Mouse (Mus musculus) limb, embryonic 11.5 days (tissue): ENCODE results near the gene Rhbdl2. TPM values are rescaled to one million over a fixed set of nuclear protein-coding genes. Genes with fewer than 3 reads are reported as not detected.

Source experiments
- ATAC-seq: fragments of 200-750 bp; cut with Nextera tagmentation; 2 replicates; pipeline ENCODE4 v1.8.0; 2017; ENCODE audit warnings: low read depth; ENCODE audit not compliant: insufficient number of reproducible peaks, low FRiP score, low TSS enrichment
- DNase-seq: peaks from one replicate; pipeline ENCODE4 v3.0.0-alpha.2; 2015; ENCODE audit warnings: low spot score
- H3K27ac ChIP-seq: fragments of 300-500 bp; sonication (generic); replicated peaks from 2 replicates; pipeline ENCODE4 v1.5.1; 2014; ENCODE audit warnings: low read depth, mild to moderate bottlenecking, low read length
- H3K27me3 ChIP-seq: fragments of 300-500 bp; sonication (generic); 2 replicates; pipeline ENCODE4 v1.6.1; 2014; ENCODE audit warnings: mild to moderate bottlenecking, low read length, mixed read lengths; ENCODE audit not compliant: control insufficient read depth, insufficient read depth
- H3K36me3 ChIP-seq: fragments of 300-500 bp; sonication (generic); 2 replicates; pipeline ENCODE4 v1.6.1; 2014; ENCODE audit warnings: mild to moderate bottlenecking, low read length, moderate library complexity, mixed read lengths; ENCODE audit not compliant: control insufficient read depth, insufficient read depth
- H3K4me1 ChIP-seq: fragments of 300-500 bp; sonication (generic); 2 replicates; pipeline ENCODE4 v1.6.1; 2014; ENCODE audit warnings: low read length, mixed read lengths; ENCODE audit not compliant: control insufficient read depth, insufficient read depth
- H3K4me2 ChIP-seq: fragments of 300-500 bp; sonication (generic); 2 replicates; pipeline ENCODE4 v1.6.1; 2014; ENCODE audit warnings: low read depth, mild to moderate bottlenecking, moderate library complexity; ENCODE audit not compliant: severe bottlenecking
- H3K4me3 ChIP-seq: fragments of 300-500 bp; sonication (generic); 2 replicates; pipeline ENCODE4 v1.5.1; 2014; ENCODE audit warnings: low read depth, low read length
- H3K9ac ChIP-seq: fragments of 300-500 bp; sonication (generic); 2 replicates; pipeline ENCODE4 v1.6.1; 2014; ENCODE audit warnings: mild to moderate bottlenecking, low read length
- H3K9me3 ChIP-seq: fragments of 300-500 bp; sonication (generic); 2 replicates; pipeline ENCODE4 v1.6.1; 2016; ENCODE audit warnings: low read length; ENCODE audit not compliant: control insufficient read depth
- WGBS: fragments of 180-500 bp; shearing (Covaris S2); extraction: QIAGEN DNeasy Blood & Tissue Kit; methylation state at CpG from one replicate; pipeline ENCODE4 v1.1.7; 2014; 5-methylcytosine and 5-hydroxymethylcytosine counted together
- polyA plus RNA-seq: library from polyadenylated mRNA; unstranded; fragments of >200 nt; fragmentation: Nextera tagmentation; extraction: Ambion mirVana; gene quantifications from 2 replicates; pipeline ENCODE4 v1.2.1, GENCODE M21; 2014

Gene Rhbdl2
- polyA plus RNA-seq, 1 experiment from 2014 or later = 1.3 TPM

- Histone ChIP-seq H3K4me1 (no peaks in the 10 kb centered on the region), H3K9ac (no peak overlapping the region), H3K9me3 (no peaks in the 10 kb centered on the region), H3K27ac (no peak overlapping the region), H3K36me3 (no peaks in the 10 kb centered on the region), H3K4me2 (no peak overlapping the region), H3K27me3 (no peaks in the 10 kb centered on the region), H3K4me3 (no peak overlapping the region)
- DNase-seq = no peak
- ATAC-seq = no peak
- WGBS = 78% methylated on average over 4 of the region's 4 CpGs
Measured at GRCm38 (mm10) chr4:123856888-123857287, 69.2 kb downstream of the Rhbdl2 start.

GRCm38 (mm10) chr4:123858090-123858489 lies 70.4 kb downstream of the Rhbdl2 start:
- no peak for DNase-seq
- Histone ChIP-seq H3K36me3 (no peaks in the 10 kb centered on the region), H3K27me3 (no peaks in the 10 kb centered on the region), H3K4me2 (no peak overlapping the region), H3K4me3 (no peak overlapping the region), H3K4me1 (no peaks in the 10 kb centered on the region), H3K27ac (no peak overlapping the region), H3K9ac (no peak overlapping the region), H3K9me3 (no peaks in the 10 kb centered on the region)
- no peak for ATAC-seq
- 89% methylated on average over 7 of the region's 7 CpGs for WGBS

GRCm38 (mm10) chr4:123859379-123859778 lies 71.7 kb downstream of the Rhbdl2 start, which contains the start of gene 4933427I04Rik:
Gene 4933427I04Rik (plus strand): TSS chr4:123859679.
- H3K9ac ChIP-seq = no peak within 1 kb of the TSS
- no peak within 1 kb of the TSS for H3K4me2 ChIP-seq
- H3K27me3 ChIP-seq = no peaks in the 10 kb centered on the region
- H3K9me3 ChIP-seq = no peaks in the 10 kb centered on the region
- no peak within 1 kb of the TSS for H3K4me3 ChIP-seq
- WGBS = 85% methylated on average over 3 of the region's 3 CpGs
- no peaks in the 10 kb centered on the region for H3K36me3 ChIP-seq
- no peak for ATAC-seq
- H3K4me1 ChIP-seq = no peaks in the 10 kb centered on the region
- DNase-seq = no peak
- H3K27ac ChIP-seq = no peak within 1 kb of the TSS

GRCm38 (mm10) chr4:123859803-123860202 lies 72.1 kb downstream of the Rhbdl2 start:
- Histone ChIP-seq H3K9ac (no peak overlapping the region), H3K4me3 (no peak overlapping the region), H3K36me3 (no peaks in the 10 kb centered on the region), H3K4me1 (no peaks in the 10 kb centered on the region), H3K9me3 (no peaks in the 10 kb centered on the region), H3K27me3 (no peaks in the 10 kb centered on the region), H3K27ac (no peak overlapping the region), H3K4me2 (no peak overlapping the region)
- no peak for DNase-seq
- no peak for ATAC-seq
- 58% methylated on average over 2 of the region's 2 CpGs for WGBS

GRCm38 (mm10) chr4:123860621-123861020 lies 72.9 kb downstream of the Rhbdl2 start:
- Histone ChIP-seq H3K9ac (no peak overlapping the region), H3K27me3 (no peaks in the 10 kb centered on the region), H3K4me2 (no peak overlapping the region), H3K9me3 (no peaks in the 10 kb centered on the region), H3K4me3 (no peak overlapping the region), H3K4me1 (no peaks in the 10 kb centered on the region), H3K36me3 (no peaks in the 10 kb centered on the region), H3K27ac (no peak overlapping the region)
- WGBS = 80% methylated on average over 5 of the region's 5 CpGs
- no peak for DNase-seq
- ATAC-seq = no peak

Other genes starting within 250 kb of the Rhbdl2 start
- 71.0 and 77.0 TPM in 2 replicates for gene Macf1, start 103.5 kb upstream of the Rhbdl2 start, polyA plus RNA-seq
- 327 and 334 TPM in 2 replicates for gene Ndufs5, start 69.7 kb upstream of the Rhbdl2 start, polyA plus RNA-seq
- 68.8 and 69.0 TPM in 2 replicates for gene Akirin1, start 37.5 kb upstream of the Rhbdl2 start, polyA plus RNA-seq
- 0.11 TPM in 1 of 2 replicates, not detected in the other for gene 4933427I04Rik, start 71.8 kb downstream of the Rhbdl2 start, polyA plus RNA-seq
- 80.7 and 82.8 TPM in 2 replicates for gene Mycbp, start 117.0 kb downstream of the Rhbdl2 start, polyA plus RNA-seq
- 42.1 and 47.0 TPM in 2 replicates for gene Rragc, start 129.6 kb downstream of the Rhbdl2 start, polyA plus RNA-seq
- gene 4930535I16Rik, start 130.1 kb downstream of the Rhbdl2 start, polyA plus RNA-seq = not detected in 2 replicates